Mouse (Mus musculus) intestine, postnatal 0 days (tissue): ENCODE data around the gene Stpg1. TPM values are rescaled to one million over a fixed set of nuclear protein-coding genes. Genes with fewer than 3 reads are reported as not detected.

ENCODE experiments used
- ATAC-seq: fragments of 200-750 bp; cut with Nextera tagmentation; 2 replicates; pipeline ENCODE4 v1.8.0; 2017; ENCODE audit warnings: mild to moderate bottlenecking, moderate TSS enrichment, moderate library complexity
- H3K27ac ChIP-seq: fragments of 300-500 bp; sonication (generic); 2 replicates; pipeline ENCODE4 v1.5.1; 2014; ENCODE audit warnings: mild to moderate bottlenecking, low read depth, low read length, moderate library complexity
- H3K27me3 ChIP-seq: fragments of 300-500 bp; sonication (generic); replicated peaks from 2 replicates; pipeline ENCODE4 v1.6.1; 2014; ENCODE audit warnings: low read length, mixed read lengths; ENCODE audit not compliant: control insufficient read depth, insufficient read depth
- H3K36me3 ChIP-seq: fragments of 300-500 bp; sonication (generic); 2 replicates; pipeline ENCODE4 v1.6.1; 2014; ENCODE audit warnings: mild to moderate bottlenecking, moderate library complexity; ENCODE audit not compliant: control insufficient read depth, insufficient read depth
- H3K4me1 ChIP-seq: fragments of 300-500 bp; sonication (generic); replicated peaks from 2 replicates; pipeline ENCODE4 v1.6.1; 2014; ENCODE audit warnings: antibody characterized with exemption, low read length, mixed read lengths; ENCODE audit not compliant: control insufficient read depth, insufficient read depth
- H3K4me2 ChIP-seq: fragments of 300-500 bp; sonication (generic); replicated peaks from 2 replicates; pipeline ENCODE4 v1.6.1; 2014; ENCODE audit warnings: low read depth, mild to moderate bottlenecking, moderate library complexity
- H3K4me3 ChIP-seq: fragments of 300-500 bp; sonication (generic); 2 replicates; pipeline ENCODE4 v1.5.1; 2014; ENCODE audit warnings: low read depth, low read length
- H3K9ac ChIP-seq: fragments of 300-500 bp; sonication (generic); 2 replicates; pipeline ENCODE4 v1.6.1; 2014; ENCODE audit warnings: mild to moderate bottlenecking, low read depth, low read length
- H3K9me3 ChIP-seq: fragments of 300-500 bp; sonication (generic); 2 replicates; pipeline ENCODE4 v1.6.1; 2016; ENCODE audit warnings: mixed run types; ENCODE audit not compliant: control insufficient read depth
- CTCF ChIP-seq: sonication (generic); IDR thresholded peaks from 2 replicates; pipeline ENCODE4 v1.5.1; 2016; ENCODE audit warnings: low read depth, mild to moderate bottlenecking, control low read depth, antibody characterized with exemption, moderate library complexity
- WGBS: fragments of 180-500 bp; shearing (Covaris S2); extraction: QIAGEN DNeasy Blood & Tissue Kit; methylation state at CpG from one replicate; pipeline ENCODE4 v1.1.7; 2014; 5-methylcytosine and 5-hydroxymethylcytosine counted together
- polyA plus RNA-seq: library from polyadenylated mRNA; unstranded; fragments of >200 nt; fragmentation: Nextera tagmentation; extraction: Ambion mirVana; gene quantifications from 2 replicates; pipeline ENCODE4 v1.2.1, GENCODE M21; 2015

Gene Stpg1
- polyA plus RNA-seq, 1 experiment from 2014 or later, result 0.09 TPM

GRCm38 (mm10) chr4:135480370-135480769, 14.2 kb upstream of the Stpg1 start:
- Histone ChIP-seq H3K4me1 (no peaks in the 10 kb centered on the region), H3K9me3 (no peaks in the 10 kb centered on the region), H3K9ac (no peak overlapping the region), H3K4me3 (no peak overlapping the region), H3K27me3 (no peaks in the 10 kb centered on the region), H3K36me3 (peaks cover 17% of the 10 kb centered on the region), H3K27ac (no peak overlapping the region), H3K4me2 (no peak overlapping the region)
- no peak for ATAC-seq
- 76% methylated on average over 9 of the region's 9 CpGs for WGBS
- TF ChIP-seq CTCF, result peak; percentile 47

- H3K4me2 ChIP-seq, result 0 out of 2 replicates have a peak overlapping the region, but pooled peaks have one; percentile 6
- H3K4me1 ChIP-seq, result no peaks in the 10 kb centered on the region
- TF ChIP-seq CTCF, result no peak
- H3K9ac ChIP-seq, result no peak overlapping the region
- no peak overlapping the region for H3K4me3 ChIP-seq
- no peaks in the 10 kb centered on the region for H3K9me3 ChIP-seq
- peaks cover 15% of the 10 kb centered on the region; the same call in 1 of the 2 replicates for H3K36me3 ChIP-seq
- ATAC-seq, result no peak; the same call in 1 of the 2 replicates
- H3K27me3 ChIP-seq, result no peaks in the 10 kb centered on the region
- 36% methylated on average over 10 of the region's 10 CpGs for WGBS
- no peak overlapping the region for H3K27ac ChIP-seq
Observed at GRCm38 (mm10) chr4:135485086-135485485, 9.5 kb upstream of the Stpg1 start.

GRCm38 (mm10) chr4:135486352-135486751, 8.2 kb upstream of the Stpg1 start:
- H3K4me2 ChIP-seq, result no peak overlapping the region
- ATAC-seq, result no peak
- H3K36me3 ChIP-seq, result peaks cover 17% of the 10 kb centered on the region; the same call in 1 of the 2 replicates
- no peak overlapping the region for H3K4me3 ChIP-seq
- H3K9me3 ChIP-seq, result no peaks in the 10 kb centered on the region
- H3K27me3 ChIP-seq, result no peaks in the 10 kb centered on the region
- H3K9ac ChIP-seq, result no peak overlapping the region
- H3K27ac ChIP-seq, result no peak overlapping the region
- 89% methylated on average over 11 of the region's 11 CpGs for WGBS
- TF ChIP-seq CTCF, result no peak
- H3K4me1 ChIP-seq, result no peaks in the 10 kb centered on the region

GRCm38 (mm10) chr4:135489256-135489655, 5.3 kb upstream of the Stpg1 start:
- H3K27me3 ChIP-seq, result no peaks in the 10 kb centered on the region
- no peak overlapping the region for H3K4me3 ChIP-seq
- peaks cover 17% of the 10 kb centered on the region; the same call in 1 of the 2 replicates for H3K36me3 ChIP-seq
- WGBS, result 93% methylated on average over 7 of the region's 7 CpGs
- ATAC-seq, result no peak
- no peak overlapping the region for H3K9ac ChIP-seq
- no peak overlapping the region for H3K27ac ChIP-seq
- no peaks in the 10 kb centered on the region; the same call in 1 of the 2 replicates for H3K4me1 ChIP-seq
- TF ChIP-seq CTCF, result no peak
- H3K9me3 ChIP-seq, result no peaks in the 10 kb centered on the region
- H3K4me2 ChIP-seq, result no peak overlapping the region

- ATAC-seq, result no peak
- no peaks in the 10 kb centered on the region for H3K27me3 ChIP-seq
- H3K4me2 ChIP-seq, result peak overlapping the region; percentile 95
- H3K4me1 ChIP-seq, result no peaks in the 10 kb centered on the region; the same call in 1 of the 2 replicates
- no peak for TF ChIP-seq CTCF
- peak overlapping the region; percentile 11; the same call in 1 of the 2 replicates for H3K9ac ChIP-seq
- peaks cover 15% of the 10 kb centered on the region; the same call in 1 of the 2 replicates for H3K36me3 ChIP-seq
- 0 out of 2 replicates have a peak overlapping the region, but pooled peaks have one; percentile 7 for H3K27ac ChIP-seq
- H3K9me3 ChIP-seq, result no peaks in the 10 kb centered on the region
- H3K4me3 ChIP-seq, result peak overlapping the region; percentile 69; the same call in 1 of the 2 replicates
- WGBS, result 33% methylated on average over 4 of the region's 4 CpGs
Observed at GRCm38 (mm10) chr4:135493271-135493670, 1.3 kb upstream of the Stpg1 start.

- ATAC-seq, result peak; percentile 53
- H3K9me3 ChIP-seq, result no peaks in the 10 kb centered on the region
- peak overlapping the region; percentile 95 for H3K4me2 ChIP-seq
- TF ChIP-seq CTCF, result peak; percentile 59
- under 1% methylated on average over 33 of the region's 33 CpGs for WGBS
- peak overlapping the region; percentile 69 for H3K4me3 ChIP-seq
- no peaks in the 10 kb centered on the region for H3K27me3 ChIP-seq
- H3K9ac ChIP-seq, result peak overlapping the region; percentile 50; the same call in 1 of the 2 replicates
- H3K4me1 ChIP-seq, result no peaks in the 10 kb centered on the region; the same call in 1 of the 2 replicates
- peak overlapping the region; percentile 46 for H3K27ac ChIP-seq
- peaks cover 8% of the 10 kb centered on the region; the same call in 1 of the 2 replicates for H3K36me3 ChIP-seq
Observed at GRCm38 (mm10) chr4:135493691-135494520, 684 bp upstream of the Stpg1 start.
